Mouse (Mus musculus) C2C12 (cell line): ENCODE measurements around the gene Jak1.

Source experiments
- CEBPB ChIP-seq: IDR thresholded peaks from one replicate; pipeline ENCODE4 v1.6.1; 2011; ENCODE audit warnings: low read depth, mild to moderate bottlenecking, control low read depth, moderate library complexity
- CTCF ChIP-seq: IDR thresholded peaks from one replicate; pipeline ENCODE4 v1.5.1; 2011; ENCODE audit not compliant: control insufficient read depth, insufficient read depth, insufficient read length
- FOSL1 ChIP-seq: IDR thresholded peaks from one replicate; pipeline ENCODE4 v1.8.0; 2011; ENCODE audit warnings: mild to moderate bottlenecking, low read length; ENCODE audit not compliant: poor library complexity, insufficient read depth, severe bottlenecking
- MAX ChIP-seq: IDR thresholded peaks from one replicate; pipeline ENCODE4 v1.6.1; 2011; ENCODE audit warnings: mild to moderate bottlenecking, control low read depth
- MYOD1 ChIP-seq: IDR thresholded peaks from one replicate; pipeline ENCODE4 v1.6.1; 2011; ENCODE audit warnings: low read depth; ENCODE audit not compliant: control insufficient read depth, insufficient read length
- MYOG ChIP-seq: IDR thresholded peaks from one replicate; pipeline ENCODE4 v1.6.1; 2011; ENCODE audit not compliant: control insufficient read depth, insufficient read length; ENCODE audit errors: extremely low read depth
- USF1 ChIP-seq: IDR thresholded peaks from one replicate; pipeline ENCODE4 v1.6.1; 2011; ENCODE audit warnings: low read depth, mild to moderate bottlenecking, control low read depth, moderate library complexity

DNA sequence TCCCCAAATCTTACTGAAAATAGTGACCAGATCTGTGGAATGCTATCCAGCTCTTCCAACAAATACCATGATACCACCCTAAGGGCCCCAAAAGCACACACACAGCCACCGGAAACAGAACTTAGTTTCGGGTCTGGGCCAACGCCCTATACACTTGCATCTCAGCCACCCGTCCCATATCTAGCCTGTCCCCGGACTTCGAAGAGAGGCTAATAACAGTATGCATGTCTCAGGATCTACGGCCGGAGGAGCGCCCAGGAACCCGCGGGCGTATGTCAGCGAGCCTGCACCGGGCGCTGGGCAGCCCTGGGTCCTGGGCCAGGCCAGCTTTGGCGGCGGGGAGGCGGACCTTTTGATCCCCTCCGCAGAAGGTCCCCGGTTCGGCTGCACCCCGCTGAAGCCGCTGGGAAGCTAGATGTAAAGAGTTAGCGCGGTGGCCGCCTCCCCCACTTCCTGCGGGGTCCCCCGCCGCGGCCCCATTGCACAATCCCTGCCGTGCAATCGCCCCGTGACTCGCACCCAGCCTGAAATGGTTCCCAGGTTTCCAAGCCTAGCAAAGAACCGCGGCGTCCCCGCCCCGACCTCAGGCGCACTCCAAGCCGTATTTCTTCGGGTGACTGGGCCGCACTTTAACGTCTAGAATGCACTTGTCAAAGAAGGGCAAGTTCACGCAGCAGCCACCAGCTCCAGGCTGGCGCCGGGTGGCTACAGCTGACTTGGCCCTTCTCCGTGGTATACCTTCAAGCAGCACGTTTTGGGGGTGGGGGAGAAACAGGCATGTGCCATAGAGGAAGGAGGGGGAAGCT lies 27.9 kb upstream of the Jak1 start:
- TF ChIP-seq CTCF: no peak
- TF ChIP-seq USF1: no peak
- no peak for TF ChIP-seq MAX
- no peak for TF ChIP-seq MYOD1
- no peak for TF ChIP-seq CEBPB
- TF ChIP-seq FOSL1: no peak
- no peak for TF ChIP-seq MYOG
